Mouse (Mus musculus) heart, postnatal 0 days (tissue): ENCODE data around the gene Wscd1. TPM values are rescaled to one million over a fixed set of nuclear protein-coding genes. Genes with fewer than 3 reads are reported as not detected.

Source experiments
- ATAC-seq: fragments of 200-750 bp; cut with Nextera tagmentation; 2 replicates; pipeline ENCODE4 v1.8.0; 2017; ENCODE audit warnings: low read depth, moderate number of reproducible peaks, moderate library complexity; ENCODE audit not compliant: insufficient read depth
- DNase-seq: peaks from one replicate; pipeline ENCODE4 v3.0.0-alpha.2; 2016; ENCODE audit warnings: low spot score
- H3K27ac ChIP-seq: fragments of 300-500 bp; sonication (generic); 2 replicates; pipeline ENCODE4 v1.5.1; 2014; ENCODE audit warnings: low read depth, mild to moderate bottlenecking
- H3K27me3 ChIP-seq: fragments of 300-500 bp; sonication (generic); 2 replicates; pipeline ENCODE4 v1.6.1; 2014; ENCODE audit warnings: low read length, mixed read lengths; ENCODE audit not compliant: control insufficient read depth, insufficient read depth
- H3K36me3 ChIP-seq: fragments of 300-500 bp; sonication (generic); replicated peaks from 2 replicates; pipeline ENCODE4 v1.6.1; 2014; ENCODE audit warnings: low read length, mixed read lengths; ENCODE audit not compliant: control insufficient read depth, insufficient read depth
- H3K4me1 ChIP-seq: fragments of 300-500 bp; sonication (generic); 2 replicates; pipeline ENCODE4 v1.6.1; 2014; ENCODE audit warnings: antibody characterized with exemption; ENCODE audit not compliant: control insufficient read depth, insufficient read depth
- H3K4me2 ChIP-seq: fragments of 300-500 bp; sonication (generic); 2 replicates; pipeline ENCODE4 v1.6.1; 2014; ENCODE audit warnings: low read depth, mild to moderate bottlenecking, low read length, moderate library complexity
- H3K4me3 ChIP-seq: fragments of 300-500 bp; sonication (generic); 2 replicates; pipeline ENCODE4 v1.5.1; 2014; ENCODE audit warnings: low read depth, low read length
- H3K9ac ChIP-seq: fragments of 300-500 bp; sonication (generic); replicated peaks from 2 replicates; pipeline ENCODE4 v1.6.1; 2014; ENCODE audit warnings: low read depth, low read length, mixed read lengths
- H3K9me3 ChIP-seq: fragments of 300-500 bp; sonication (generic); replicated peaks from 2 replicates; pipeline ENCODE4 v1.6.1; 2016; ENCODE audit warnings: low read length; ENCODE audit not compliant: control insufficient read depth
- CTCF ChIP-seq: IDR thresholded peaks from 2 replicates; pipeline ENCODE4 v1.5.1; 2016; ENCODE audit warnings: antibody characterized with exemption, control low read depth, low read depth
- EP300 ChIP-seq: IDR thresholded peaks from 2 replicates; pipeline ENCODE4 v1.6.1; 2016; ENCODE audit warnings: antibody characterized with exemption, low read depth
- WGBS: fragments of 180-500 bp; shearing (Covaris S2); extraction: QIAGEN DNeasy Blood & Tissue Kit; methylation state at CpG from one replicate; pipeline ENCODE4 v1.1.7; 2014; 5-methylcytosine and 5-hydroxymethylcytosine counted together
- polyA plus RNA-seq: library from polyadenylated mRNA; unstranded; fragments of >200 nt; fragmentation: Nextera tagmentation; extraction: Ambion mirVana; gene quantifications from 2 replicates; pipeline ENCODE4 v1.2.1, GENCODE M21; 2015
- total RNA-seq: library from RNA; depleted of rRNA; stranded (reverse); fragments of >200 nt; gene quantifications from 2 replicates; pipeline ENCODE4 v1.2.3, GENCODE M21; 2014; ENCODE audit warnings: low replicate concordance

The Wscd1 gene
- total and polyA plus RNA-seq, 2 experiments from 2014 or later = 4.3 to 25.0 TPM

GRCm38 (mm10) chr11:71824971-71825370 lies 75.3 kb downstream of the Wscd1 start:
- Histone ChIP-seq H3K9me3 (no peaks in the 10 kb centered on the region), H3K4me2 (no peak overlapping the region), H3K27me3 (no peaks in the 10 kb centered on the region), H3K27ac (no peak overlapping the region), H3K36me3 (no peaks in the 10 kb centered on the region), H3K9ac (no peak overlapping the region), H3K4me3 (no peak overlapping the region), H3K4me1 (no peaks in the 10 kb centered on the region)
- ATAC-seq (no peak), DNase-seq (no peak)
- 45% methylated on average over 4 of the region's 4 CpGs for WGBS
- TF ChIP-seq CTCF = no peak
- no peak for TF ChIP-seq EP300
